Mouse (Mus musculus) forebrain, embryonic 14.5 days (tissue): ENCODE data around the gene Glt1d1. TPM values are rescaled to one million over a fixed set of nuclear protein-coding genes. Genes with fewer than 3 reads are reported as not detected.

ENCODE experiments used
- ATAC-seq: fragments of 200-750 bp; cut with Nextera tagmentation; 2 replicates; pipeline ENCODE4 v1.8.0; 2017; ENCODE audit warnings: mild to moderate bottlenecking, moderate library complexity
- DNase-seq: peaks from one replicate; pipeline ENCODE4 v3.0.0-alpha.2; 2015; ENCODE audit warnings: low spot score
- H3K27ac ChIP-seq: fragments of 300-500 bp; sonication (generic); 2 replicates; pipeline ENCODE4 v1.5.1; 2014; ENCODE audit warnings: low read depth, mild to moderate bottlenecking, control low read depth, low read length, moderate library complexity
- H3K27me3 ChIP-seq: fragments of 300-500 bp; sonication (generic); replicated peaks from 2 replicates; pipeline ENCODE4 v1.6.1; 2014; ENCODE audit warnings: low read length, control low read depth, mixed read lengths; ENCODE audit not compliant: control insufficient read depth, insufficient read depth
- H3K36me3 ChIP-seq: fragments of 300-500 bp; sonication (generic); 2 replicates; pipeline ENCODE4 v1.6.1; 2014; ENCODE audit warnings: low read length, control low read depth; ENCODE audit not compliant: control insufficient read depth, insufficient read depth
- H3K4me1 ChIP-seq: fragments of 300-500 bp; sonication (generic); 2 replicates; pipeline ENCODE4 v1.6.1; 2014; ENCODE audit warnings: antibody characterized with exemption, low read length, control low read depth; ENCODE audit not compliant: control insufficient read depth, insufficient read depth
- H3K4me2 ChIP-seq: fragments of 300-500 bp; sonication (generic); 2 replicates; pipeline ENCODE4 v1.6.1; 2014; ENCODE audit warnings: mild to moderate bottlenecking, control low read depth, low read length
- H3K4me3 ChIP-seq: fragments of 300-500 bp; sonication (generic); 2 replicates; pipeline ENCODE4 v1.5.1; 2014; ENCODE audit warnings: low read depth, low read length, control low read depth
- H3K9ac ChIP-seq: fragments of 300-500 bp; sonication (generic); 2 replicates; pipeline ENCODE4 v1.6.1; 2014; ENCODE audit warnings: mild to moderate bottlenecking, low read length, control low read depth, moderate library complexity
- H3K9me3 ChIP-seq: fragments of 300-500 bp; sonication (generic); replicated peaks from 2 replicates; pipeline ENCODE4 v1.6.1; 2016; ENCODE audit warnings: low read length, control low read depth, mixed read lengths; ENCODE audit not compliant: control insufficient read depth
- WGBS: fragments of 180-500 bp; shearing (Covaris S2); extraction: QIAGEN DNeasy Blood & Tissue Kit; methylation state at CpG from one replicate; pipeline ENCODE4 v1.1.7; 2014; 5-methylcytosine and 5-hydroxymethylcytosine counted together
- polyA plus RNA-seq: library from polyadenylated mRNA; unstranded; fragments of >200 nt; fragmentation: Nextera tagmentation; extraction: Ambion mirVana; gene quantifications from 2 replicates; pipeline ENCODE4 v1.2.1, GENCODE M21; 2014

Gene Glt1d1
- 1.1 and 1.5 TPM in 2 replicates for polyA plus RNA-seq

GRCm38 (mm10) chr5:127632167-127633145 lies at the start of gene Glt1d1, which contains the start of gene Slc15a4:
Glt1d1 (plus strand) TSS chr5:127632262.
Slc15a4 (minus strand) TSS chr5:127632897.
- peak; percentile 54 for DNase-seq
- Histone ChIP-seq H3K4me2 (peak within 1 kb of the TSS; percentile 96), H3K36me3 (no peaks in the 10 kb centered on the region), H3K27me3 (no peaks in the 10 kb centered on the region), H3K9me3 (no peaks in the 10 kb centered on the region), H3K27ac (peak within 1 kb of the TSS; percentile 9; the same call in 1 of the 2 replicates), H3K4me3 (peak within 1 kb of the TSS; percentile 60), H3K4me1 (0 out of 2 replicates have a peak, but pooled peaks cover 2% of the 10 kb centered on the region), H3K9ac (peak within 1 kb of the TSS; percentile 85)
- ATAC-seq, result peak; percentile 74
- under 1% methylated on average over 60 of the region's 62 CpGs for WGBS

- 80% methylated on average over 8 of the region's 8 CpGs for WGBS
- no peak overlapping the region for H3K4me2 ChIP-seq
- H3K36me3 ChIP-seq, result no peaks in the 10 kb centered on the region
- no peak overlapping the region for H3K27ac ChIP-seq
- no peaks in the 10 kb centered on the region for H3K9me3 ChIP-seq
- no peak overlapping the region for H3K4me3 ChIP-seq
- DNase-seq, result no peak
- no peak overlapping the region for H3K9ac ChIP-seq
- ATAC-seq, result no peak
- no peaks in the 10 kb centered on the region for H3K4me1 ChIP-seq
- no peaks in the 10 kb centered on the region for H3K27me3 ChIP-seq
These were observed 48.4 kb upstream of the Glt1d1 start for GRCm38 (mm10) chr5:127583658-127584057.

GRCm38 (mm10) chr5:127587854-127588253 lies 44.2 kb upstream of the Glt1d1 start:
- Histone ChIP-seq H3K36me3 (peaks cover 12% of the 10 kb centered on the region; the same call in 1 of the 2 replicates), H3K4me1 (no peaks in the 10 kb centered on the region), H3K27me3 (no peaks in the 10 kb centered on the region), H3K4me2 (no peak overlapping the region), H3K4me3 (no peak overlapping the region), H3K27ac (no peak overlapping the region), H3K9ac (no peak overlapping the region), H3K9me3 (no peaks in the 10 kb centered on the region)
- no peak for ATAC-seq
- peak; percentile 29 for DNase-seq
- 73% methylated on average over 6 of the region's 6 CpGs for WGBS

GRCm38 (mm10) chr5:127592406-127592805 lies 39.7 kb upstream of the Glt1d1 start:
- no peaks in the 10 kb centered on the region for H3K9me3 ChIP-seq
- no peak overlapping the region for H3K9ac ChIP-seq
- ATAC-seq (no peak), DNase-seq (no peak)
- no peak overlapping the region for H3K4me3 ChIP-seq
- H3K27ac ChIP-seq, result no peak overlapping the region
- no peak overlapping the region for H3K4me2 ChIP-seq
- WGBS, result 72% methylated on average over 5 of the region's 5 CpGs
- H3K36me3 ChIP-seq, result peaks cover 56% of the 10 kb centered on the region
- H3K27me3 ChIP-seq, result no peaks in the 10 kb centered on the region
- H3K4me1 ChIP-seq, result no peaks in the 10 kb centered on the region

- Histone ChIP-seq H3K4me2 (no peak overlapping the region), H3K36me3 (peaks cover 61% of the 10 kb centered on the region), H3K27me3 (no peaks in the 10 kb centered on the region), H3K9ac (no peak overlapping the region), H3K9me3 (no peaks in the 10 kb centered on the region), H3K27ac (no peak overlapping the region), H3K4me3 (no peak overlapping the region), H3K4me1 (no peaks in the 10 kb centered on the region)
- ATAC-seq (no peak), DNase-seq (peak; percentile 52)
- WGBS, result 82% methylated on average over 6 of the region's 6 CpGs
These were observed 39.2 kb upstream of the Glt1d1 start for GRCm38 (mm10) chr5:127592854-127593253.

- Histone ChIP-seq H3K27me3 (no peaks in the 10 kb centered on the region), H3K9me3 (no peaks in the 10 kb centered on the region), H3K4me2 (no peak overlapping the region), H3K4me3 (no peak overlapping the region), H3K4me1 (no peaks in the 10 kb centered on the region), H3K9ac (no peak overlapping the region), H3K36me3 (peaks cover 88% of the 10 kb centered on the region), H3K27ac (no peak overlapping the region)
- 87% methylated on average over 3 of the region's 3 CpGs for WGBS
- DNase-seq, result no peak
- ATAC-seq, result no peak
These were observed 36.4 kb upstream of the Glt1d1 start for GRCm38 (mm10) chr5:127595676-127596075.

- Histone ChIP-seq H3K36me3 (peaks cover 97% of the 10 kb centered on the region), H3K4me2 (no peak overlapping the region), H3K4me3 (no peak overlapping the region), H3K27ac (no peak overlapping the region), H3K4me1 (no peaks in the 10 kb centered on the region), H3K27me3 (no peaks in the 10 kb centered on the region), H3K9ac (no peak overlapping the region), H3K9me3 (no peaks in the 10 kb centered on the region)
- DNase-seq (no peak), ATAC-seq (no peak)
- 96% methylated on average over 7 of the region's 7 CpGs for WGBS
These were observed 35.2 kb upstream of the Glt1d1 start for GRCm38 (mm10) chr5:127596862-127597261.

GRCm38 (mm10) chr5:127602996-127603395 lies 29.1 kb upstream of the Glt1d1 start:
- DNase-seq, result no peak
- no peak for ATAC-seq
- Histone ChIP-seq H3K9ac (no peak overlapping the region), H3K27ac (no peak overlapping the region), H3K9me3 (no peaks in the 10 kb centered on the region), H3K27me3 (no peaks in the 10 kb centered on the region), H3K4me1 (no peaks in the 10 kb centered on the region), H3K36me3 (peaks cover 82% of the 10 kb centered on the region), H3K4me2 (no peak overlapping the region), H3K4me3 (no peak overlapping the region)
- WGBS, result 90% methylated on average over 5 of the region's 5 CpGs

GRCm38 (mm10) chr5:127607507-127607906 lies 24.6 kb upstream of the Glt1d1 start:
- Histone ChIP-seq H3K4me3 (no peak overlapping the region), H3K9ac (no peak overlapping the region), H3K9me3 (no peaks in the 10 kb centered on the region), H3K27ac (no peak overlapping the region), H3K36me3 (peaks cover 47% of the 10 kb centered on the region), H3K27me3 (no peaks in the 10 kb centered on the region), H3K4me1 (0 out of 2 replicates have a peak, but pooled peaks cover 3% of the 10 kb centered on the region), H3K4me2 (no peak overlapping the region)
- DNase-seq (no peak), ATAC-seq (no peak)
- WGBS, result 87% methylated on average over 2 of the region's 2 CpGs
